Mouse (Mus musculus) forebrain, embryonic 12.5 days (tissue): ENCODE measurements around the gene R3hdm4. TPM values are rescaled to one million over a fixed set of nuclear protein-coding genes. Genes with fewer than 3 reads are reported as not detected.

Experiments
- ATAC-seq: fragments of 200-750 bp; cut with Nextera tagmentation; 2 replicates; pipeline ENCODE4 v1.8.0; 2017; ENCODE audit warnings: moderate TSS enrichment; ENCODE audit not compliant: low FRiP score
- H3K27ac ChIP-seq: fragments of 300-500 bp; sonication (generic); 2 replicates; pipeline ENCODE4 v1.5.1; 2016; ENCODE audit warnings: mild to moderate bottlenecking
- H3K27me3 ChIP-seq: fragments of 300-500 bp; sonication (generic); 2 replicates; pipeline ENCODE4 v1.6.1; 2016; ENCODE audit warnings: mild to moderate bottlenecking
- H3K36me3 ChIP-seq: fragments of 300-500 bp; sonication (generic); replicated peaks from 2 replicates; pipeline ENCODE4 v1.6.1; 2016; ENCODE audit warnings: mild to moderate bottlenecking
- H3K4me1 ChIP-seq: fragments of 300-500 bp; sonication (generic); 2 replicates; pipeline ENCODE4 v1.6.1; 2016
- H3K4me2 ChIP-seq: fragments of 300-500 bp; sonication (generic); 2 replicates; pipeline ENCODE4 v1.6.1; 2016; ENCODE audit warnings: mild to moderate bottlenecking, moderate library complexity
- H3K4me3 ChIP-seq: fragments of 300-500 bp; sonication (generic); replicated peaks from 2 replicates; pipeline ENCODE4 v1.5.1; 2016; ENCODE audit warnings: mild to moderate bottlenecking
- H3K9ac ChIP-seq: fragments of 300-500 bp; sonication (generic); 2 replicates; pipeline ENCODE4 v1.6.1; 2016; ENCODE audit warnings: mild to moderate bottlenecking
- H3K9me3 ChIP-seq: fragments of 300-500 bp; sonication (generic); 2 replicates; pipeline ENCODE4 v1.6.1; 2016
- WGBS: fragments of 180-500 bp; shearing (Covaris S2); methylation state at CpG from one replicate; pipeline ENCODE4 v1.1.7; 2016; 5-methylcytosine and 5-hydroxymethylcytosine counted together
- microRNA-seq: library from miRNA; unstranded; fragments of <30 nt; microRNA quantifications from one replicate; pipeline ENCODE4, GENCODE M21; 2017
- polyA plus RNA-seq: library from polyadenylated mRNA; unstranded; fragments of >200 nt; fragmentation: Nextera tagmentation; extraction: Ambion mirVana; gene quantifications from 2 replicates; pipeline ENCODE4 v1.2.1, GENCODE M21; 2016

The R3hdm4 gene
- polyA plus RNA-seq, 1 experiment from 2014 or later: 162 TPM

- Histone ChIP-seq H3K36me3 (peaks cover 83% of the 10 kb centered on the region), H3K9ac (no peak overlapping the region), H3K4me1 (peaks cover 18% of the 10 kb centered on the region), H3K27me3 (no peaks in the 10 kb centered on the region), H3K4me3 (no peak overlapping the region), H3K9me3 (no peaks in the 10 kb centered on the region), H3K4me2 (no peak overlapping the region), H3K27ac (peak overlapping the region; percentile 51; the same call in 1 of the 2 replicates)
- no peak for ATAC-seq
- WGBS: 84% methylated on average over 19 of the region's 19 CpGs
Observed at GRCm38 (mm10) chr10:79865801-79866295, 55.2 kb downstream of the R3hdm4 start.

- ATAC-seq: 0 out of 2 replicates have a peak, but pooled peaks have one; percentile 12
- Histone ChIP-seq H3K9ac (no peak overlapping the region), H3K27ac (peak overlapping the region; percentile 51), H3K4me2 (no peak overlapping the region), H3K4me3 (no peak overlapping the region), H3K4me1 (peaks cover 22% of the 10 kb centered on the region; the same call in 1 of the 2 replicates), H3K9me3 (no peaks in the 10 kb centered on the region), H3K27me3 (no peaks in the 10 kb centered on the region), H3K36me3 (peaks cover 86% of the 10 kb centered on the region)
- 68% methylated on average over 12 of the region's 12 CpGs for WGBS
Observed at GRCm38 (mm10) chr10:79865189-79865601, 55.8 kb downstream of the R3hdm4 start.

GRCm38 (mm10) chr10:79864351-79865188, 56.4 kb downstream of the R3hdm4 start:
- Histone ChIP-seq H3K9me3 (no peaks in the 10 kb centered on the region), H3K4me1 (peaks cover 20% of the 10 kb centered on the region; the same call in 1 of the 2 replicates), H3K4me2 (no peak overlapping the region), H3K9ac (no peak overlapping the region), H3K27ac (peak overlapping the region; percentile 51; the same call in 1 of the 2 replicates), H3K4me3 (no peak overlapping the region), H3K27me3 (no peaks in the 10 kb centered on the region), H3K36me3 (peaks cover 87% of the 10 kb centered on the region)
- peak; percentile 28 for ATAC-seq
- WGBS: 56% methylated on average over 10 of the region's 10 CpGs

- Histone ChIP-seq H3K4me2 (no peak overlapping the region), H3K4me3 (no peak overlapping the region), H3K27me3 (no peaks in the 10 kb centered on the region), H3K27ac (no peak overlapping the region), H3K4me1 (peaks cover 23% of the 10 kb centered on the region), H3K36me3 (peaks cover 96% of the 10 kb centered on the region), H3K9me3 (no peaks in the 10 kb centered on the region), H3K9ac (no peak overlapping the region)
- ATAC-seq: no peak
- 80% methylated on average over 10 of the region's 10 CpGs for WGBS
Observed at GRCm38 (mm10) chr10:79862925-79863324, 58.1 kb downstream of the R3hdm4 start.

GRCm38 (mm10) chr10:79862049-79862788, 58.8 kb downstream of the R3hdm4 start:
- H3K27ac ChIP-seq: no peak overlapping the region
- H3K4me3 ChIP-seq: no peak overlapping the region
- H3K36me3 ChIP-seq: peaks cover 100% of the 10 kb centered on the region
- WGBS: 83% methylated on average over 23 of the region's 23 CpGs
- H3K27me3 ChIP-seq: no peaks in the 10 kb centered on the region
- H3K4me2 ChIP-seq: no peak overlapping the region
- no peak overlapping the region for H3K9ac ChIP-seq
- H3K4me1 ChIP-seq: peaks cover 31% of the 10 kb centered on the region
- ATAC-seq: no peak
- H3K9me3 ChIP-seq: no peaks in the 10 kb centered on the region

- no peak overlapping the region for H3K4me3 ChIP-seq
- peaks cover 100% of the 10 kb centered on the region for H3K36me3 ChIP-seq
- ATAC-seq: no peak
- H3K9ac ChIP-seq: no peak overlapping the region
- H3K9me3 ChIP-seq: no peaks in the 10 kb centered on the region
- no peak overlapping the region for H3K27ac ChIP-seq
- 83% methylated on average over 25 of the region's 25 CpGs for WGBS
- no peaks in the 10 kb centered on the region for H3K27me3 ChIP-seq
- peaks cover 38% of the 10 kb centered on the region for H3K4me1 ChIP-seq
- no peak overlapping the region for H3K4me2 ChIP-seq
Observed at GRCm38 (mm10) chr10:79861230-79862048, 59.6 kb downstream of the R3hdm4 start.

- no peak overlapping the region for H3K4me2 ChIP-seq
- peaks cover 91% of the 10 kb centered on the region for H3K36me3 ChIP-seq
- peaks cover 47% of the 10 kb centered on the region for H3K4me1 ChIP-seq
- no peak for ATAC-seq
- no peaks in the 10 kb centered on the region for H3K9me3 ChIP-seq
- H3K9ac ChIP-seq: no peak overlapping the region
- no peak overlapping the region for H3K4me3 ChIP-seq
- H3K27me3 ChIP-seq: no peaks in the 10 kb centered on the region
- no peak overlapping the region for H3K27ac ChIP-seq
- 94% methylated on average over 26 of the region's 26 CpGs for WGBS
Observed at GRCm38 (mm10) chr10:79860079-79860911, 60.7 kb downstream of the R3hdm4 start.

Small RNA genes lying within 50 kb of the gene (microRNA-seq; reads per million reads assigned to microRNA genes)
- gene Mir6910: 0.73 reads per million

Other genes starting within 250 kb of the R3hdm4 start
- gene Cdc34, start 239.0 kb downstream of the R3hdm4 start, polyA plus RNA-seq: 129 and 141 TPM in 2 replicates
- 1.1 and 1.6 TPM in 2 replicates for gene Gzmm, start 232.2 kb downstream of the R3hdm4 start, polyA plus RNA-seq
- gene Bsg, start 216.7 kb downstream of the R3hdm4 start, polyA plus RNA-seq: 474 and 500 TPM in 2 replicates
- 0.11 and 0.18 TPM in 2 replicates for gene Hcn2, start 204.6 kb downstream of the R3hdm4 start, polyA plus RNA-seq
- 43.7 and 47.6 TPM in 2 replicates for gene Polrmt, start 174.6 kb downstream of the R3hdm4 start, polyA plus RNA-seq
- gene Fgf22, start 166.1 kb downstream of the R3hdm4 start, polyA plus RNA-seq: 0.47 and 0.68 TPM in 2 replicates
- 96.8 and 103 TPM in 2 replicates for gene Rnf126, start 154.3 kb downstream of the R3hdm4 start, polyA plus RNA-seq
- gene Fstl3, start 143.9 kb downstream of the R3hdm4 start, polyA plus RNA-seq: 0.55 and 1.0 TPM in 2 replicates
- gene Prss57, start 130.2 kb downstream of the R3hdm4 start, polyA plus RNA-seq: 0.09 TPM in 1 of 2 replicates, not detected in the other
- 184 and 194 TPM in 2 replicates for gene Palm, start 127.6 kb downstream of the R3hdm4 start, polyA plus RNA-seq
- 0.81 and 1.1 TPM in 2 replicates for gene Misp, start 100.2 kb downstream of the R3hdm4 start, polyA plus RNA-seq
- 223 TPM in 2 replicates for gene Ptbp1, start 66.8 kb downstream of the R3hdm4 start, polyA plus RNA-seq
- 14.8 and 16.2 TPM in 2 replicates for gene Prtn3, start 46.7 kb downstream of the R3hdm4 start, polyA plus RNA-seq
- 223 and 250 TPM in 2 replicates for gene Plppr3, start 46.6 kb downstream of the R3hdm4 start, polyA plus RNA-seq
- not detected in 2 replicates for gene Elane, start 35.0 kb downstream of the R3hdm4 start, polyA plus RNA-seq
- not detected in 2 replicates for gene Cfd, start 30.4 kb downstream of the R3hdm4 start, polyA plus RNA-seq
- gene Med16, start 12.3 kb downstream of the R3hdm4 start, polyA plus RNA-seq: 59.9 and 62.3 TPM in 2 replicates
- gene Gm26602, start 10.4 kb downstream of the R3hdm4 start, polyA plus RNA-seq: 35.1 and 53.2 TPM in 2 replicates
- gene Kiss1r, start 4.2 kb downstream of the R3hdm4 start, polyA plus RNA-seq: 0.96 and 1.1 TPM in 2 replicates
- gene Arid3a, start 5.8 kb upstream of the R3hdm4 start, polyA plus RNA-seq: 4.5 and 4.7 TPM in 2 replicates
- gene Wdr18, start 38.9 kb upstream of the R3hdm4 start, polyA plus RNA-seq: 94.4 and 96.0 TPM in 2 replicates
- gene Grin3b, start 49.5 kb upstream of the R3hdm4 start, polyA plus RNA-seq: 0.46 TPM in 2 replicates
- gene Tmem259, start 63.1 kb upstream of the R3hdm4 start, polyA plus RNA-seq: 14.7 and 19.2 TPM in 2 replicates
- 85.5 and 115 TPM in 2 replicates for gene Cnn2, start 67.4 kb upstream of the R3hdm4 start, polyA plus RNA-seq
- 5.8 and 5.9 TPM in 2 replicates for gene Abca7, start 75.3 kb upstream of the R3hdm4 start, polyA plus RNA-seq
- 3.4 and 3.6 TPM in 2 replicates for gene Arhgap45, start 95.4 kb upstream of the R3hdm4 start, polyA plus RNA-seq
- 183 and 184 TPM in 2 replicates for gene Polr2e, start 118.6 kb upstream of the R3hdm4 start, polyA plus RNA-seq
- gene Gpx4, start 126.0 kb upstream of the R3hdm4 start, polyA plus RNA-seq: 434 and 458 TPM in 2 replicates
- 14.8 and 16.4 TPM in 2 replicates for gene Sbno2, start 184.4 kb upstream of the R3hdm4 start, polyA plus RNA-seq
- 20.8 and 23.2 TPM in 2 replicates for gene Stk11, start 194.6 kb upstream of the R3hdm4 start, polyA plus RNA-seq
- 405 and 428 TPM in 2 replicates for gene Atp5d, start 217.4 kb upstream of the R3hdm4 start, polyA plus RNA-seq
- 13.2 and 13.8 TPM in 2 replicates for gene Cbarp, start 219.6 kb upstream of the R3hdm4 start, polyA plus RNA-seq
- 45.0 and 50.3 TPM in 2 replicates for gene Midn, start 227.1 kb upstream of the R3hdm4 start, polyA plus RNA-seq
- 224 and 240 TPM in 2 replicates for gene Cirbp, start 244.8 kb upstream of the R3hdm4 start, polyA plus RNA-seq